Mouse (Mus musculus): ENCODE measurements at regions not wholly inside any gene's neighbourhood (a gene's known extent, or its start where the extent isn't known, plus 50 kb on each side); places are given as distances from the start of the nearest gene placed in this dataset.

DNA sequence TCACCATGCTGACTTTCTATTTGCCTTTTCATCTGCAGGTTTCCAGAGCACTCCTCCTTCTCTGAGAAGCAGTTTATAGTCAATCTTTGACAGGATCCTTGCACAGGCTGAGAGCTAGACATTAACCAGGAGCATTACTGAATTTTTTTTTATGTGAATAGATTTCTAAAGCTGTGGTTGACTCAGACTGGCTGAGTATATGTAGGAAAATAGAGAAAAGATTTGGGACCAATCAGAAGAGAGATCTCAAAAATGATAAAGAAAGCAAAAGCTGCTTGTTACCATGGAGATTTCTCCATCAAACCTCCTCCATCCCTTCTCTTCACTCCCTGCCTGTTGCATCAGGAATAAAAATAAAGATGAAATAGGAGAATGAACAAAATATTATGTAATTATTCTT lies 731.2 kb upstream of the Ndn start:
- Histone ChIP-seq H3K4me3 (ENCODE audit: low read depth, low read length) (no peak overlapping the region), H3K36me3 (ENCODE audit: control insufficient read depth, insufficient read depth) (no peaks in the 10 kb centered on the region), H3K4me1 (replicated peaks; ENCODE audit: control insufficient read depth, insufficient read depth, low read length) (no peaks in the 10 kb centered on the region), H3K9ac (ENCODE audit: low read depth, low read length) (no peak overlapping the region), H3K27me3 (replicated peaks; ENCODE audit: control insufficient read depth, insufficient read depth, low read length) (no peaks in the 10 kb centered on the region), H3K4me2 (replicated peaks; ENCODE audit: low read depth) (no peak overlapping the region), H3K9me3 (ENCODE audit: control insufficient read depth) (no peaks in the 10 kb centered on the region), H3K27ac (ENCODE audit: low read depth, low read length) (no peak overlapping the region)
- no peak for TF ChIP-seq CTCF (IDR thresholded peaks at IDR 0.05; ENCODE audit: low read depth)
- no peak for ATAC-seq

- no peak overlapping the region for H3K4me3 ChIP-seq (ENCODE audit: low read depth, low read length)
- no peaks in the 10 kb centered on the region for H3K9me3 ChIP-seq (ENCODE audit: control insufficient read depth)
- H3K36me3 ChIP-seq (ENCODE audit: control insufficient read depth, insufficient read depth): no peaks in the 10 kb centered on the region
- no peaks in the 10 kb centered on the region for H3K27me3 ChIP-seq (replicated peaks; ENCODE audit: control insufficient read depth, insufficient read depth, low read length)
- no peak overlapping the region for H3K4me2 ChIP-seq (replicated peaks; ENCODE audit: low read depth)
- no peaks in the 10 kb centered on the region for H3K4me1 ChIP-seq (replicated peaks; ENCODE audit: control insufficient read depth, insufficient read depth, low read length)
- ATAC-seq: no peak; the same call in 1 of the 2 replicates
- no peak overlapping the region for H3K9ac ChIP-seq (ENCODE audit: low read depth, low read length)
- no peak for TF ChIP-seq CTCF (IDR thresholded peaks at IDR 0.05; ENCODE audit: low read depth)
- no peak overlapping the region for H3K27ac ChIP-seq (ENCODE audit: low read depth, low read length)
- 65% methylated on average over 4 of the region's 4 CpGs for WGBS
Observed at GRCm38 (mm10) chr7:61644893-61645545, 701.4 kb upstream of the Ndn start.

DNA sequence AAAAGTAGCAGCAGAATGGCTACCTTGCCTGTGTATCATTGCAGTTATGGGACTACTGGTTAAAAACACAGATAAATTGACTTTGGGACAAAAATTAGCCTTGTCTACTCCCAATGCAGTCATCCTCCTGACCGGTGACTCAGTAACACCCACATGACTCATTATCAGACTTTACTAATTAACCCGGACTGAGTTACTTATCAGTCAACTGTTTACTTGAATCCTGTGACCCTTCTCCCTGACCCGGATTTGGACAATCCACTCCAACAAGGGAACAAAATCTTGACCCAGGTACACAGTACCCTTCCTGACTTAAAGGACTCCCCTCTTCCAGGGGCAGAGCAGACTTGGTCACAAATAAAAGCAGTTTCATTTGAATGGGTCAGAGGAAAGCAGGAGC lies 688.3 kb upstream of the Ndn start:
- no peaks in the 10 kb centered on the region for H3K4me1 ChIP-seq (replicated peaks; ENCODE audit: control insufficient read depth, insufficient read depth, low read length)
- no peak for ATAC-seq
- no peaks in the 10 kb centered on the region for H3K9me3 ChIP-seq (ENCODE audit: control insufficient read depth)
- H3K27me3 ChIP-seq (replicated peaks; ENCODE audit: control insufficient read depth, insufficient read depth, low read length): no peaks in the 10 kb centered on the region
- H3K27ac ChIP-seq (ENCODE audit: low read depth, low read length): no peak overlapping the region
- H3K36me3 ChIP-seq (ENCODE audit: control insufficient read depth, insufficient read depth): no peaks in the 10 kb centered on the region
- H3K4me2 ChIP-seq (replicated peaks; ENCODE audit: low read depth): no peak overlapping the region
- no peak for TF ChIP-seq CTCF (IDR thresholded peaks at IDR 0.05; ENCODE audit: low read depth)
- H3K4me3 ChIP-seq (ENCODE audit: low read depth, low read length): no peak overlapping the region
- 64% methylated on average over 3 of the region's 3 CpGs for WGBS
- no peak overlapping the region for H3K9ac ChIP-seq (ENCODE audit: low read depth, low read length)

- no peak for ATAC-seq
- TF ChIP-seq CTCF (IDR thresholded peaks at IDR 0.05; ENCODE audit: low read depth): no peak
- H3K27ac ChIP-seq (ENCODE audit: low read depth, low read length): no peak overlapping the region
- H3K4me1 ChIP-seq (replicated peaks; ENCODE audit: control insufficient read depth, insufficient read depth, low read length): no peaks in the 10 kb centered on the region
- no peaks in the 10 kb centered on the region for H3K9me3 ChIP-seq (ENCODE audit: control insufficient read depth)
- no peak overlapping the region for H3K4me2 ChIP-seq (replicated peaks; ENCODE audit: low read depth)
- WGBS: 56% methylated on average over 1 of the region's 1 CpGs
- no peaks in the 10 kb centered on the region for H3K27me3 ChIP-seq (replicated peaks; ENCODE audit: control insufficient read depth, insufficient read depth, low read length)
- H3K4me3 ChIP-seq (ENCODE audit: low read depth, low read length): no peak overlapping the region
- no peak overlapping the region for H3K9ac ChIP-seq (ENCODE audit: low read depth, low read length)
- H3K36me3 ChIP-seq (ENCODE audit: control insufficient read depth, insufficient read depth): no peaks in the 10 kb centered on the region
Observed at GRCm38 (mm10) chr7:61683080-61683479, 663.3 kb upstream of the Ndn start.

DNA sequence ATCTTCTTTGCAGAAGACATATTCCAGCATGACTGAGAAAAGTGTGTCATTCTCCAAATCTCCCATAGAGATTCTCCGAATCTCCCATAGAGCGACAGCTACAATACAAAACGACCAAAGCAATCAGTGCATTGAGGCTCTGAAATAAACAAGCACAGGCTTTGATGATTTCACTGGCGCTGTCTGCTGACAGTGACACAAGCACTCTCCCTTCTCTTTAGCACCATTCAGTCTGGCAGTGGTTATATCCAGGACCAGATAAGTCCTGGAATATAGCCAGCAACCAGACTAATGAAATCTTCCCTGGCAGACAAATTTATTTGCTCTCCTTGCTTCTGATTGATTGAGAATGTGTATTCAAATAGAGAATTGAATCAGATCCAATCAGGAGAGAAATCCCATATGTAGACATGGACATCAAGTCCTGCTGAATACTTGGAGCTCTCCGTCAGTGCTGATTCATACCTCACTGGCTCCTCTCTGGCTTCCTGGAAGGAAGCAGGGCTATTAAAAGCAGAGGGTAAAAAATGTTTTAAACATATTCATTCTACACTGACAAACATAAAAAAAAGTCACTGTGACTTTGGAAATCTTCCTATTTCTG lies 661.2 kb upstream of the Ndn start:
- H3K9ac ChIP-seq (ENCODE audit: low read depth, low read length): no peak overlapping the region
- no peaks in the 10 kb centered on the region for H3K36me3 ChIP-seq (ENCODE audit: control insufficient read depth, insufficient read depth)
- WGBS: 65% methylated on average over 5 of the region's 5 CpGs
- H3K4me2 ChIP-seq (replicated peaks; ENCODE audit: low read depth): no peak overlapping the region
- ATAC-seq: no peak
- H3K27me3 ChIP-seq (replicated peaks; ENCODE audit: control insufficient read depth, insufficient read depth, low read length): no peaks in the 10 kb centered on the region
- TF ChIP-seq CTCF (IDR thresholded peaks at IDR 0.05; ENCODE audit: low read depth): no peak
- H3K9me3 ChIP-seq (ENCODE audit: control insufficient read depth): no peaks in the 10 kb centered on the region
- no peak overlapping the region for H3K4me3 ChIP-seq (ENCODE audit: low read depth, low read length)
- no peak overlapping the region for H3K27ac ChIP-seq (ENCODE audit: low read depth, low read length)
- no peaks in the 10 kb centered on the region for H3K4me1 ChIP-seq (replicated peaks; ENCODE audit: control insufficient read depth, insufficient read depth, low read length)

DNA sequence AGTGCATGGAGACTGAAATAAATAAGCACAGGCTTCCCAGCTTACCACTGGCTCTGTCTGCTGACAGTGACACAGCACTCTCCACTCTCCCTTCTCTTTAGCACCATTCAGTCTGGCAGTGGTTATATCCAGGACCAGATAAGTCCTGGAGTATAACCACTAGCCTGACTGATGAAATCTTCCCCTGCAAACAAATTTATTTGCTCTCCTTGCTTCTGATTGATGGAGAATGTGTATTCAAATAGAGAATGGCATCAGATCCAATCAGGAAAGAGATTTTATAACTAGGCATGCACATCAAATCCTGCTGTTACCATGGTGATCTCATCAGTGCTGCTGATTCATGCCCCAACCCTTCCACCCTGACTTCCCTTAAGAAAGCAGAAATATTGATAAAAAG lies 620.2 kb upstream of the Ndn start:
- Histone ChIP-seq H3K4me3 (ENCODE audit: low read depth, low read length) (no peak overlapping the region), H3K36me3 (ENCODE audit: control insufficient read depth, insufficient read depth) (no peaks in the 10 kb centered on the region), H3K4me1 (replicated peaks; ENCODE audit: control insufficient read depth, insufficient read depth, low read length) (no peaks in the 10 kb centered on the region), H3K27ac (ENCODE audit: low read depth, low read length) (no peak overlapping the region), H3K9me3 (ENCODE audit: control insufficient read depth) (no peaks in the 10 kb centered on the region), H3K27me3 (replicated peaks; ENCODE audit: control insufficient read depth, insufficient read depth, low read length) (no peaks in the 10 kb centered on the region), H3K4me2 (replicated peaks; ENCODE audit: low read depth) (no peak overlapping the region), H3K9ac (ENCODE audit: low read depth, low read length) (no peak overlapping the region)
- ATAC-seq: no peak
- TF ChIP-seq CTCF (IDR thresholded peaks at IDR 0.05; ENCODE audit: low read depth): no peak
